Mouse (Mus musculus) ES-E14 (cell line): ENCODE measurements around the gene Csnk2a2. TPM values are rescaled to one million over a fixed set of nuclear protein-coding genes. Genes with fewer than 3 reads are reported as not detected.

Experiments used
- DNase-seq: peaks from one replicate; pipeline ENCODE4 v3.0.0-alpha.2; 2013; ENCODE audit warnings: low read depth, low spot score
- H3K27ac ChIP-seq: 2 replicates; pipeline ENCODE4 v1.5.1; 2012; ENCODE audit warnings: low read depth, mild to moderate bottlenecking, low read length, moderate library complexity, mixed read lengths; ENCODE audit not compliant: poor library complexity, insufficient read depth, severe bottlenecking
- H3K36me3 ChIP-seq: 2 replicates; pipeline ENCODE4 v1.6.1; 2012; ENCODE audit warnings: mild to moderate bottlenecking, low read length, moderate library complexity, mixed read lengths; ENCODE audit not compliant: control insufficient read depth, poor library complexity, insufficient read depth, severe bottlenecking
- H3K4me1 ChIP-seq, 2 experiments: fragments of 150-350 bp in 1 of 2; sonication (generic) in 1 of 2; 2 replicates each; pipeline ENCODE4 v1.6.1; 2012; ENCODE audit warnings: low read length in 2 of 2, mild to moderate bottlenecking in 1 of 2, mixed read lengths in 1 of 2; ENCODE audit not compliant: control insufficient read depth in 2 of 2, insufficient read depth in 2 of 2, poor library complexity in 1 of 2
- H3K4me3 ChIP-seq, 2 experiments: fragments of 150-350 bp in 1 of 2; sonication (generic) in 1 of 2; 2 replicates each; pipeline ENCODE4 v1.5.1; 2012; ENCODE audit warnings: low read length in 2 of 2, low read depth in 1 of 2, mild to moderate bottlenecking in 1 of 2, mixed read lengths in 1 of 2; ENCODE audit not compliant: insufficient read depth in 1 of 2, poor library complexity in 1 of 2, severe bottlenecking in 1 of 2
- H3K9ac ChIP-seq: 2 replicates; pipeline ENCODE4 v1.6.1; 2012; ENCODE audit warnings: low read depth, mild to moderate bottlenecking, low read length, mixed read lengths; ENCODE audit not compliant: poor library complexity, insufficient read depth, severe bottlenecking
- H3K9me3 ChIP-seq: fragments of 150-350 bp; sonication (generic); 2 replicates; pipeline ENCODE4 v1.6.1; 2012; ENCODE audit warnings: low read depth, mild to moderate bottlenecking, low read length; ENCODE audit not compliant: control insufficient read depth, insufficient read depth
- CHD2 ChIP-seq: IDR thresholded peaks from 2 replicates; pipeline ENCODE4 v1.6.1; 2014; ENCODE audit warnings: mild to moderate bottlenecking, low read depth, low read length, inconsistent platforms
- HCFC1 ChIP-seq: IDR thresholded peaks from 2 replicates; pipeline ENCODE4 v1.6.1; 2012; ENCODE audit warnings: low read length, inconsistent platforms, borderline replicate concordance; ENCODE audit not compliant: insufficient read depth
- MAFK ChIP-seq: IDR thresholded peaks from 2 replicates; pipeline ENCODE4 v1.6.1; 2014; ENCODE audit warnings: mild to moderate bottlenecking, low read depth, low read length, inconsistent platforms; ENCODE audit not compliant: insufficient read depth
- ZC3H11A ChIP-seq: IDR thresholded peaks from 2 replicates; pipeline ENCODE4 v1.6.1; 2012; ENCODE audit warnings: low read depth, mild to moderate bottlenecking, inconsistent platforms, low read length, borderline replicate concordance
- ZNF384 ChIP-seq: IDR thresholded peaks from 2 replicates; pipeline ENCODE4 v1.6.1; 2012; ENCODE audit warnings: low read depth, low read length, inconsistent platforms
- in situ Hi-C, 2 experiments: fragments of 600-800 bp; cut with MboI; formaldehyde crosslinking; loops; one replicate each; pipeline ENCODE4 v1.15.1; 2025; ENCODE audit warnings: low sequenced_read_pairs in 2 of 2, inconsistent platforms in 1 of 2; ENCODE audit not compliant: unreplicated experiment in 2 of 2
- total RNA-seq: library from RNA; depleted of rRNA; stranded (reverse); fragments of 300-350 nt; gene quantifications from 2 replicates; pipeline ENCODE4 v1.2.3, GENCODE M21; 2012

The Csnk2a2 gene
- total RNA-seq, 1 experiment = 52.4 TPM

- Histone ChIP-seq H3K4me1 (no peaks in the 10 kb centered on the region; a peak in 2 of 4 replicates), H3K9me3 (no peaks in the 10 kb centered on the region), H3K9ac (no peak overlapping the region), H3K4me3 (no peak overlapping the region), H3K27ac (no peak overlapping the region), H3K36me3 (no peaks in the 10 kb centered on the region)
- in situ Hi-C loops = no loop called here
- TF ChIP-seq CHD2 = no peak
- no peak for TF ChIP-seq MAFK
- TF ChIP-seq ZNF384 = no peak
- TF ChIP-seq ZC3H11A = no peak
- TF ChIP-seq HCFC1 = no peak
- DNase-seq = no peak
Measured at GRCm38 (mm10) chr8:95512257-95512656, 22.4 kb upstream of the Csnk2a2 start.

GRCm38 (mm10) chr8:95506245-95506644 lies 16.4 kb upstream of the Csnk2a2 start:
- Histone ChIP-seq H3K9me3 (no peaks in the 10 kb centered on the region), H3K4me3 (no peak overlapping the region), H3K36me3 (no peaks in the 10 kb centered on the region), H3K9ac (no peak overlapping the region), H3K4me1 (peaks cover 3 to 5% of the 10 kb centered on the region in 2 experiments; a peak in 3 of 4 replicates), H3K27ac (no peak overlapping the region)
- peak; percentile 41 for DNase-seq
- in situ Hi-C loops = no loop called here
- TF ChIP-seq CHD2 (no peak), HCFC1 (no peak), MAFK (no peak), ZNF384 (no peak)

GRCm38 (mm10) chr8:95505606-95506005 lies 15.8 kb upstream of the Csnk2a2 start:
- Histone ChIP-seq H3K9me3 (no peaks in the 10 kb centered on the region), H3K4me1 (peaks cover 3 to 5% of the 10 kb centered on the region in 2 experiments; a peak in 3 of 4 replicates), H3K9ac (no peak overlapping the region), H3K27ac (no peak overlapping the region), H3K4me3 (no peak overlapping the region), H3K36me3 (no peaks in the 10 kb centered on the region)
- TF ChIP-seq ZNF384 (no peak), ZC3H11A (no peak), MAFK (no peak), HCFC1 (no peak), CHD2 (no peak)
- in situ Hi-C loops = no loop called here
- no peak for DNase-seq

GRCm38 (mm10) chr8:95504835-95505234 lies 15.0 kb upstream of the Csnk2a2 start:
- TF ChIP-seq ZNF384 (no peak), HCFC1 (no peak), CHD2 (no peak), MAFK (no peak), ZC3H11A (no peak)
- no peak overlapping the region; the same call in 1 of the 2 replicates for H3K27ac ChIP-seq
- in situ Hi-C loops = no loop called here

GRCm38 (mm10) chr8:95502431-95502830 lies 12.6 kb upstream of the Csnk2a2 start:
- H3K4me3 ChIP-seq = no peak overlapping the region
- no peak overlapping the region for H3K9ac ChIP-seq
- no peak overlapping the region for H3K27ac ChIP-seq
- H3K4me1 ChIP-seq = peaks cover 3 to 5% of the 10 kb centered on the region in 2 experiments; a peak in 3 of 4 replicates
- TF ChIP-seq ZC3H11A = no peak
- TF ChIP-seq HCFC1 = no peak
- no peak for TF ChIP-seq CHD2
- no peak for TF ChIP-seq ZNF384
- TF ChIP-seq MAFK = no peak
- no peaks in the 10 kb centered on the region for H3K36me3 ChIP-seq
- DNase-seq = no peak
- H3K9me3 ChIP-seq = no peaks in the 10 kb centered on the region
- in situ Hi-C loops = no loop called here

More at GRCm38 (mm10) chr8:95504835-95505234, 15.0 kb upstream of the Csnk2a2 start:
- H3K9me3 ChIP-seq = no peaks in the 10 kb centered on the region
- DNase-seq = peak; percentile 54
- H3K4me1 ChIP-seq = peaks cover 3 to 5% of the 10 kb centered on the region in 2 experiments; a peak in 3 of 4 replicates
- no peak overlapping the region for H3K9ac ChIP-seq
- H3K36me3 ChIP-seq = no peaks in the 10 kb centered on the region
- H3K4me3 ChIP-seq = no peak overlapping the region
